Mouse (Mus musculus) lung, postnatal 36 days (tissue): Measurements from ENCODE around the gene Nkd2.

Source experiments
- DNase-seq: peaks from one replicate; pipeline ENCODE4 v3.0.0; 2022; ENCODE audit warnings: mixed read lengths

Nkd2 gene

GRCm38 (mm10) chr13:73847465-73847836 is at the start of gene Nkd2:
Gene Nkd2 (minus strand): TSS chr13:73847631.
- peak; percentile 93 for DNase-seq

- peak; percentile 36 for DNase-seq
Measured at GRCm38 (mm10) chr13:73892493-73893178, 45.2 kb upstream of the Nkd2 start.

- DNase-seq: peak; percentile 71
Measured at GRCm38 (mm10) chr13:73887415-73887874, 40.0 kb upstream of the Nkd2 start.

- DNase-seq: no peak
Measured at GRCm38 (mm10) chr13:73886601-73887000, 39.2 kb upstream of the Nkd2 start.

GRCm38 (mm10) chr13:73886066-73886465 is 38.6 kb upstream of the Nkd2 start:
- DNase-seq: peak; percentile 32

- peak; percentile 27 for DNase-seq
Measured at GRCm38 (mm10) chr13:73885656-73886055, 38.2 kb upstream of the Nkd2 start.

- peak; percentile 29 for DNase-seq
Measured at GRCm38 (mm10) chr13:73881347-73881746, 33.9 kb upstream of the Nkd2 start.

GRCm38 (mm10) chr13:73879824-73880223 is 32.4 kb upstream of the Nkd2 start:
- peak; percentile 61 for DNase-seq

GRCm38 (mm10) chr13:73872159-73872558 is 24.7 kb upstream of the Nkd2 start:
- DNase-seq: no peak

GRCm38 (mm10) chr13:73846589-73847464 is 604 bp downstream of the Nkd2 start:
- no peak for DNase-seq

- DNase-seq: no peak
Measured at GRCm38 (mm10) chr13:73842696-73843095, 4.7 kb downstream of the Nkd2 start.

- no peak for DNase-seq
Measured at GRCm38 (mm10) chr13:73839740-73840139, 7.7 kb downstream of the Nkd2 start.

GRCm38 (mm10) chr13:73839137-73839548 is 8.3 kb downstream of the Nkd2 start:
- DNase-seq: no peak

GRCm38 (mm10) chr13:73837708-73838107 is 9.7 kb downstream of the Nkd2 start:
- no peak for DNase-seq

- no peak for DNase-seq
Measured at GRCm38 (mm10) chr13:73836491-73836890, 10.9 kb downstream of the Nkd2 start.

- DNase-seq: no peak
Measured at GRCm38 (mm10) chr13:73835791-73836190, 11.6 kb downstream of the Nkd2 start.

GRCm38 (mm10) chr13:73833809-73834208 is 13.6 kb downstream of the Nkd2 start:
- DNase-seq: no peak

GRCm38 (mm10) chr13:73831486-73831885 is 15.9 kb downstream of the Nkd2 start:
- DNase-seq: peak; percentile 68

GRCm38 (mm10) chr13:73827243-73827642 is 20.2 kb downstream of the Nkd2 start:
- DNase-seq: no peak

- no peak for DNase-seq
Measured at GRCm38 (mm10) chr13:73823711-73824110, 23.7 kb downstream of the Nkd2 start.

- DNase-seq: peak; percentile 84
Measured at GRCm38 (mm10) chr13:73822187-73822800, 25.1 kb downstream of the Nkd2 start.

- no peak for DNase-seq
Measured at GRCm38 (mm10) chr13:73821251-73821650, 26.2 kb downstream of the Nkd2 start.

- DNase-seq: no peak
Measured at GRCm38 (mm10) chr13:73818921-73819320, 28.5 kb downstream of the Nkd2 start.
